Mouse (Mus musculus): Measurements from ENCODE around the gene Gm20388. TPM values are rescaled to one million over a fixed set of nuclear protein-coding genes. Genes with fewer than 3 reads are reported as not detected.
A peak's percentile ranks its signal among the peaks of the same experiment; 100 is the strongest.

Gm20388 gene
- polyA plus RNA-seq, 1 experiment from 2014 or later, result 1.4 TPM

- Histone ChIP-seq H3K4me2 (ENCODE audit: low read depth, low read length) (no peak overlapping the region), H3K27ac (ENCODE audit: low read length) (no peak overlapping the region), H3K4me1 (ENCODE audit: control insufficient read depth, low read depth, low read length) (no peaks in the 10 kb centered on the region), H3K9ac (ENCODE audit: low read depth, low read length) (no peak overlapping the region), H3K27me3 (ENCODE audit: control insufficient read depth, insufficient read depth, low read depth, low read length) (no peaks in the 10 kb centered on the region), H3K9me3 (replicated peaks; ENCODE audit: control insufficient read depth, low read length) (no peaks in the 10 kb centered on the region), H3K4me3 (ENCODE audit: low read depth, low read length) (no peak overlapping the region), H3K36me3 (ENCODE audit: control insufficient read depth, insufficient read depth) (no peaks in the 10 kb centered on the region)
- no peak for ATAC-seq (ENCODE audit: low read depth)
- 31% methylated on average over 6 of the region's 6 CpGs for WGBS (ENCODE audit: insufficient replicate concordance)
Measured at GRCm38 (mm10) chr8:120912463-120912862, 1001.8 kb downstream of the Gm20388 start.

DNA sequence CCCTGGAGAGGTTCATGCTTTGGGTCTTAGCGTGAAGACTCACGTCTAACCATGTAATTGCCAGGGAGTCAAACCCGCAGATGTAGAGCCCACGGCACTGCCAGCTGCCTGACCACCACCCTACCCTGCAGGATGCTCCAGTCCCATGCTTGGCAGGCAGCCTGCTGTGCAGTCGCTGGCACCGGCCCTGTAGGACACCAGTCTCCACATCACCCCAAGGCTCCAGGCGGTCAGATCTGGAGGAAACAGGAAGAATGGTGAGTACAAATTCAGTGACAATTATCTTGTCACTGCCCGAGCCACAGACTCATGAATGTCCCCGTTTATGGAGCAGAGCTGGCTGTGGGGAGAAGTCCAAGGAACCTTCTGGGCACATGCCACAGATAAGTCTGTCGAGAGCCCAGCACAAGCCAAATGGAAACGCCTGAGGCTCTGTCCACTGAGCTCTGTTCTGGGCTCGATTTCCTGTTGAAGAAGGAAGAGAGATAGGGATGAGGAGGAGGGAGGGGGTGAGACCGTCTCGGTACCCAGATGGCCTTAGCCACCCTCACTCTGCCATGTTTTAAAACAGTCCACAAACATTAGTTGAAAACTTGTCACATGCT lies 1006.3 kb downstream of the Gm20388 start:
- Histone ChIP-seq H3K4me3 (ENCODE audit: low read depth, low read length) (no peak overlapping the region), H3K4me1 (ENCODE audit: control insufficient read depth, low read depth, low read length) (no peaks in the 10 kb centered on the region), H3K4me2 (ENCODE audit: low read depth, low read length) (no peak overlapping the region), H3K36me3 (ENCODE audit: control insufficient read depth, insufficient read depth) (no peaks in the 10 kb centered on the region), H3K27me3 (ENCODE audit: control insufficient read depth, insufficient read depth, low read depth, low read length) (no peaks in the 10 kb centered on the region), H3K27ac (ENCODE audit: low read length) (no peak overlapping the region), H3K9ac (ENCODE audit: low read depth, low read length) (no peak overlapping the region), H3K9me3 (replicated peaks; ENCODE audit: control insufficient read depth, low read length) (no peaks in the 10 kb centered on the region)
- ATAC-seq (ENCODE audit: low read depth), result no peak
- 34% methylated on average over 14 of the region's 14 CpGs for WGBS (ENCODE audit: insufficient replicate concordance)

- 67% methylated on average over 4 of the region's 4 CpGs for WGBS (ENCODE audit: insufficient replicate concordance)
- Histone ChIP-seq H3K4me1 (ENCODE audit: control insufficient read depth, low read depth, low read length) (no peaks in the 10 kb centered on the region), H3K36me3 (ENCODE audit: control insufficient read depth, insufficient read depth) (no peaks in the 10 kb centered on the region), H3K4me2 (ENCODE audit: low read depth, low read length) (no peak overlapping the region), H3K9me3 (replicated peaks; ENCODE audit: control insufficient read depth, low read length) (no peaks in the 10 kb centered on the region), H3K4me3 (ENCODE audit: low read depth, low read length) (no peak overlapping the region), H3K9ac (ENCODE audit: low read depth, low read length) (no peak overlapping the region), H3K27ac (ENCODE audit: low read length) (no peak overlapping the region), H3K27me3 (ENCODE audit: control insufficient read depth, insufficient read depth, low read depth, low read length) (no peaks in the 10 kb centered on the region)
- ATAC-seq (ENCODE audit: low read depth), result no peak
Measured at GRCm38 (mm10) chr8:120920527-120920926, 1009.9 kb downstream of the Gm20388 start.

DNA sequence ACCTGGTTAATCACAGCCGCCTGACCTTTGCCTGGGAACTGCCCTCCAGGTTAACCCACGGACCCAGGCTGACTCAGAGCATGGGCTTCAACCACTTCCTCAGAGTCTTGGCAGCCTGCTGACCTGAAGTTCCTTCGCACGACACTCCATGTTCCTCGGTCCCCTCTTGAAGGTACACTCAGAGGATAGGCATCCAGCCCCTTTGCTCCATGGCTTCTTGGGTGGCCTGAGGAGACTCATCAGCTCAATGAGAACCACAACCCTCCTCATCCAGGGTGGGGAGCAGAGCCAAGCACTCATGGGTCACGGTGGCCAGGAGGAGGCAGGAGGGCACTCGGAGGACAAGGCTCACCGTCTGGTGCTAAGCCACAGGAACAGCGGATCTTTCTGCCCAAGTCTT lies 1015.6 kb downstream of the Gm20388 start:
- Histone ChIP-seq H3K9me3 (replicated peaks; ENCODE audit: control insufficient read depth, low read length) (no peaks in the 10 kb centered on the region), H3K9ac (ENCODE audit: low read depth, low read length) (no peak overlapping the region), H3K4me3 (ENCODE audit: low read depth, low read length) (no peak overlapping the region), H3K27me3 (ENCODE audit: control insufficient read depth, insufficient read depth, low read depth, low read length) (no peaks in the 10 kb centered on the region), H3K36me3 (ENCODE audit: control insufficient read depth, insufficient read depth) (no peaks in the 10 kb centered on the region), H3K27ac (ENCODE audit: low read length) (no peak overlapping the region), H3K4me1 (ENCODE audit: control insufficient read depth, low read depth, low read length) (no peaks in the 10 kb centered on the region), H3K4me2 (ENCODE audit: low read depth, low read length) (no peak overlapping the region)
- WGBS (ENCODE audit: insufficient replicate concordance), result 67% methylated on average over 9 of the region's 9 CpGs
- ATAC-seq (ENCODE audit: low read depth), result no peak

GRCm38 (mm10) chr8:120928082-120928481 lies 1017.4 kb downstream of the Gm20388 start:
- no peak for ATAC-seq (ENCODE audit: low read depth)
- Histone ChIP-seq H3K9me3 (replicated peaks; ENCODE audit: control insufficient read depth, low read length) (no peaks in the 10 kb centered on the region), H3K4me2 (ENCODE audit: low read depth, low read length) (no peak overlapping the region), H3K27me3 (ENCODE audit: control insufficient read depth, insufficient read depth, low read depth, low read length) (no peaks in the 10 kb centered on the region), H3K9ac (ENCODE audit: low read depth, low read length) (no peak overlapping the region), H3K36me3 (ENCODE audit: control insufficient read depth, insufficient read depth) (no peaks in the 10 kb centered on the region), H3K4me3 (ENCODE audit: low read depth, low read length) (no peak overlapping the region), H3K4me1 (ENCODE audit: control insufficient read depth, low read depth, low read length) (no peaks in the 10 kb centered on the region), H3K27ac (ENCODE audit: low read length) (no peak overlapping the region)
- 59% methylated on average over 6 of the region's 6 CpGs for WGBS (ENCODE audit: insufficient replicate concordance)

DNA sequence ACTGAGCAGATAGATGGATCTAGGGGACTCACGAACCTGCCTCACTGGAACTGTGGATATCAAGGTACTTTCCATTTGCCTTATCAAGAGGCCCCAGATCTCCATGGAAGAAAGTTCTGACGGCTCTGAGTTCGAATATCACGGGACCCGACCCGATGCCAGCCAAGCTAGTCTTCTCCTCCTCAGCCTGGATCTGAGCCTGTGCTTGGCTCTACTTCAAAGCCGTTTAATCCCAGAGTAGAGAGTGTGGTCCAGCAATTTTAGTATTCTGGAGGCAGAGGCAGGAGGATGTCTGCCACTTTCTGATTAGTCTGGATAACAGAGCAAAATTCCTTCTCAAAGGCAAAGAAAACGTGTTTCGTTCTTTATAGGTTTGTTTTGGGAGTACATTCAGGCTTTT lies 1024.0 kb downstream of the Gm20388 start:
- no peak overlapping the region for H3K4me2 ChIP-seq (ENCODE audit: low read depth, low read length)
- H3K9ac ChIP-seq (ENCODE audit: low read depth, low read length), result no peak overlapping the region
- no peaks in the 10 kb centered on the region; the same call in 1 of the 2 replicates for H3K4me1 ChIP-seq (ENCODE audit: control insufficient read depth, low read depth, low read length)
- WGBS (ENCODE audit: insufficient replicate concordance), result 61% methylated on average over 9 of the region's 9 CpGs
- no peak overlapping the region for H3K4me3 ChIP-seq (ENCODE audit: low read depth, low read length)
- H3K9me3 ChIP-seq (replicated peaks; ENCODE audit: control insufficient read depth, low read length), result no peaks in the 10 kb centered on the region
- ATAC-seq (ENCODE audit: low read depth), result no peak
- H3K27ac ChIP-seq (ENCODE audit: low read length), result no peak overlapping the region
- H3K27me3 ChIP-seq (ENCODE audit: control insufficient read depth, insufficient read depth, low read depth, low read length), result no peaks in the 10 kb centered on the region
- no peaks in the 10 kb centered on the region for H3K36me3 ChIP-seq (ENCODE audit: control insufficient read depth, insufficient read depth)

DNA sequence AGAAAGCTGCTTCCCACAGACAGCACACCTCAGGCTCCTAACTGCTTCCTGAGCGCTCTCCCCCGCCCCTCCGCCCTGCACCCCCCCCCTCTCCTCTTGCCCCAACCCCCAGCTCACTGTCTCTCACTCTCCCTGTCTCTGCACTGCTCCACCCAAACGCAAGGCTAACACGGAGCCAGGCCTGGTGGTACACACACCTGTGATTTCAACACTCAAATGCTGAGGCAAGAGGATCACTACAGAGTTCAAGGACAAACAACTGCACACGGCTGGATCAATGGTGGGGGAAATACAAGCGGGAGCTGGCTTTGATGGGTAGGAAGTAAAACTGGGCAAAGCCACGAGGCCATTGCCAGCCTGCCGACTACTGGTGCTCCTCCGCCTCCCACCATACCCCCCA lies 1026.0 kb downstream of the Gm20388 start:
- Histone ChIP-seq H3K4me2 (ENCODE audit: low read depth, low read length) (no peak overlapping the region), H3K27ac (ENCODE audit: low read length) (no peak overlapping the region), H3K9me3 (replicated peaks; ENCODE audit: control insufficient read depth, low read length) (no peaks in the 10 kb centered on the region), H3K9ac (ENCODE audit: low read depth, low read length) (no peak overlapping the region), H3K4me1 (ENCODE audit: control insufficient read depth, low read depth, low read length) (no peaks in the 10 kb centered on the region; the same call in 1 of the 2 replicates), H3K4me3 (ENCODE audit: low read depth, low read length) (no peak overlapping the region), H3K27me3 (ENCODE audit: control insufficient read depth, insufficient read depth, low read depth, low read length) (no peaks in the 10 kb centered on the region), H3K36me3 (ENCODE audit: control insufficient read depth, insufficient read depth) (no peaks in the 10 kb centered on the region)
- ATAC-seq (ENCODE audit: low read depth), result peak; percentile 73
- 30% methylated on average over 8 of the region's 10 CpGs for WGBS (ENCODE audit: insufficient replicate concordance)

GRCm38 (mm10) chr8:120937474-120937873 lies 1026.8 kb downstream of the Gm20388 start:
- no peak overlapping the region for H3K4me3 ChIP-seq (ENCODE audit: low read depth, low read length)
- 46% methylated on average over 7 of the region's 9 CpGs for WGBS (ENCODE audit: insufficient replicate concordance)
- H3K27me3 ChIP-seq (ENCODE audit: control insufficient read depth, insufficient read depth, low read depth, low read length), result no peaks in the 10 kb centered on the region
- H3K9ac ChIP-seq (ENCODE audit: low read depth, low read length), result no peak overlapping the region
- no peaks in the 10 kb centered on the region; the same call in 1 of the 2 replicates for H3K4me1 ChIP-seq (ENCODE audit: control insufficient read depth, low read depth, low read length)
- no peaks in the 10 kb centered on the region for H3K36me3 ChIP-seq (ENCODE audit: control insufficient read depth, insufficient read depth)
- no peak overlapping the region for H3K27ac ChIP-seq (ENCODE audit: low read length)
- no peaks in the 10 kb centered on the region for H3K9me3 ChIP-seq (replicated peaks; ENCODE audit: control insufficient read depth, low read length)
- no peak overlapping the region for H3K4me2 ChIP-seq (ENCODE audit: low read depth, low read length)
- peak; percentile 43; the same call in 1 of the 2 replicates for ATAC-seq (ENCODE audit: low read depth)

DNA sequence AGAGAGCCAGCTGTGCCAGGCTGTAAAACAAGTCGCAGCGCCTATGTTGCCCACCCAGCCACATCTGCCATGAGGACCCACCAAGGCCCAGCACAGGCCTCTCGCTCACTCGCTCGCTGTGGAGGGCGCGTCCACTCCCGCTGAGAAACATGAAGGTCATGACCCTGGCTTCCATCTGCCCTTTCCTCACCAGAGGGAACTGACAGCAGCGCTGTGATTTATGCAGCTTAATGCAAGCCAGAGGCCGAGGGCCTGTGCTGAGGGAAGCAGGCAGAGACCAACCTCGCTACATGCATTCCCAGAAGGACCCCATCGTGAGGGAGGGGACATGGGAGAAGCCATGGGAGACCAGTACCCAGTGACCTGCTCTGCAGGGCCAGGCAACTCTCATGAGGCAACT lies 1029.6 kb downstream of the Gm20388 start:
- WGBS (ENCODE audit: insufficient replicate concordance), result 34% methylated on average over 12 of the region's 12 CpGs
- ATAC-seq (ENCODE audit: low read depth), result no peak

More for the DNA sequence above, 1029.6 kb downstream of the Gm20388 start:
- no peaks in the 10 kb centered on the region for H3K27me3 ChIP-seq (ENCODE audit: control insufficient read depth, insufficient read depth, low read depth, low read length)
- no peak overlapping the region for H3K9ac ChIP-seq (ENCODE audit: low read depth, low read length)
- no peak overlapping the region for H3K4me3 ChIP-seq (ENCODE audit: low read depth, low read length)
- no peak overlapping the region for H3K4me2 ChIP-seq (ENCODE audit: low read depth, low read length)
- H3K4me1 ChIP-seq (ENCODE audit: control insufficient read depth, low read depth, low read length), result no peaks in the 10 kb centered on the region; the same call in 1 of the 2 replicates
- no peaks in the 10 kb centered on the region for H3K9me3 ChIP-seq (replicated peaks; ENCODE audit: control insufficient read depth, low read length)
- H3K36me3 ChIP-seq (ENCODE audit: control insufficient read depth, insufficient read depth), result no peaks in the 10 kb centered on the region
- no peak overlapping the region for H3K27ac ChIP-seq (ENCODE audit: low read length)

Measured in liver, embryonic 16.5 days (tissue).